Mouse (Mus musculus): ENCODE results near the gene D17H6S53E.

The D17H6S53E gene

DNA sequence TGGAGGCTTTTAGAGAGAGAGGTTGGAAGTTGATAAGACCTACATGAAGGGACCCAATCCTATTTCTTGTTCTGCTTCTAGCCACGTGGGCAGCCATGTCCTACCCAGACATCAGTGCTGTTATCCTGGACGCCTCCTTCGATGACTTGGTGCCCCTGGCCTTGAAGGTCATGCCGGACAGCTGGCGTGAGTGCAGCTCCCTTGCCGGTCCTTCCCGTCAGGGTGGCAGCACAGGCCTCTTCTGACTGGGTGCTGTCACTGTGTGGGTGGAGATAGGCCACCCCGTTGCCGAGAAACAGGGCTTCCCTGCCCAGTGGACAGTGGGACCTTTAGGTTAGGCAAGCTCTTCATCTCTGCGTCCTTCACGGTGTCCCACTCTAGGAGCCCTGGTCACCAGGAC is 25.0 kb upstream of the D17H6S53E start:
- in situ Hi-C loops (cut with MboI, MseI) = no loop called here

DNA sequence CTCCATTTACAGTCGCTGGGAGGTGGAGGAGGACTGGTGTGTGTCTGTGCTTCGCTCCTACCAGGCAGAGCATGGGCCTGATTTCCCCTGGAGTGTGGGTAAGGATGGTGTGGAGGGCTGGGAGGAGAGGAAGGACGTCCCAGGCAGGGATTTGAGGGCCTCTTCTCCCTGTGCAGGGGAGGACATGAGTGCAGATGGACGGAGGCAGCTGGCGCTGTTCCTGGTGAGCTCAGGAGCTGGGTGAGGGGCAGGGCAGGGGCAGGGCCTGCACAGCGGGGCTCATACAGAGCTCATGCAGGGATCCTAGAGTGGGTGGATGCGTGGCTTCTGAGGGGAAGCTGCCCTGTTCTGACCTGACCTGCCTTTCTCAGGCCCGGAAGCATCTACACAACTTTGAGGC is 23.9 kb upstream of the D17H6S53E start:
- in situ Hi-C loops (cut with MboI, MseI) = no loop called here

DNA sequence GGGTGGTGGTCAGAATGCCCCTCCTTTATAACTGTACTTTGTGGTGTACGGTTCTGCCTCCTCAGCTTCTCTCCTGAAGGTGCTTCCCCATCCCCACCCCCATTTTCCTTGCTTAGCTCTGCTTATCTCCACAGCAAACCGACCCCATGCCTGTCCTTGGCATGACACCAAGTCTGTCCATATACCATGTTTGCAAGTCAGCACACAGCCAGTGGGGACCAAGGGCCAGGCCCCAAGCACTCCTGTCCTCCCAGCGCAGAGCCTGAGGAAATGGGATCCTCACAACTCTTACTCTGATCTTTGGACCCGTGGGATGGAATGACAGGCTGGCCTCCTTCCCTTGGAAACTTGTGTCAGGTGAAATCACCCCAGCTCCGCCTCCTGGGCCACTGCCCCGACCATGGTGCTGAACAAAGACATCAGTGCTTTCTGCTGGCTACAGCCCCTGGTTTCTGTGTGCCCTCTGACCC is 22.9 kb upstream of the D17H6S53E start:
- in situ Hi-C loops (cut with MboI, MseI) = no loop called here

DNA sequence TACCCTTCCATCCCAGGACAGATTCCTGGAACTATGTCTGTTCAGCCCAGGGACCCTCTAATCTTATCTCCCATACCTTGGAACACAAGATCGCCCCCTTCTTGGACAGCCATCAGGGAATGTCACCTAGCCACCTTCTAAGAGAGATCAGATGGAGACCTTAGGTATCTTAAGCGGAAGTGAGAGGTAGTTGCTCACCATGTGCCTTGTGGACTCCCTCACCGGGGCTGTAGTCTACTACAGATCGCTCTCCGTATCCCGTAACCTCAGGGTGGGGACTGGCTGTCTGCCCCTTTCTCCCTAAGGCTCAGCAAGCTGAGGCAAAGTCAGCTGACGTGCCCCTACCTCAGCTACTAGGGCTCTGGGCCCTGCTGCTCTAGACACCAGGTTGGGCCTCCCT is 22.1 kb upstream of the D17H6S53E start:
- in situ Hi-C loops (cut with MboI, MseI) = no loop called here

DNA sequence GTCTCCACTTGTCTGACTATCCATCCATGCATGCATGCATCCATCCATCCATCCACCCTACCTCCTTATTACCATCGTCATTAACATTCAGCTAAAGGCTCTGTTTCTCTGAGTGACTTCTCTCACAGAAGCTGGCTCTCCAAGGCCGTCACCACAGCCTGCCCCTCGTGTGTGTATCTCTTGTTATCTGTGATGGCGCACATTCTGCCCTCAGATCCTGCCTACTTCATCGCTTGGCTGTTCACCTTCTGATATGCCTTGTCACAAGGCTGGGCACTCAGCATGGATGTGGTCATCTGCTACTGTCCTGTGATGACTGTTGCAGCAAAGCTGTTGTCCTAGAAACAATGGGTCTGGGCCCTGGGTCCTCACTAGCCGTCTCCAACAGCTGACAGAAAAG is 21.4 kb upstream of the D17H6S53E start:
- in situ Hi-C loops (cut with MboI, MseI) = loop anchor here (5.0 kb wide), 1 partner anchor 92 kb away; no protein-coding TSS in a partner anchor

DNA sequence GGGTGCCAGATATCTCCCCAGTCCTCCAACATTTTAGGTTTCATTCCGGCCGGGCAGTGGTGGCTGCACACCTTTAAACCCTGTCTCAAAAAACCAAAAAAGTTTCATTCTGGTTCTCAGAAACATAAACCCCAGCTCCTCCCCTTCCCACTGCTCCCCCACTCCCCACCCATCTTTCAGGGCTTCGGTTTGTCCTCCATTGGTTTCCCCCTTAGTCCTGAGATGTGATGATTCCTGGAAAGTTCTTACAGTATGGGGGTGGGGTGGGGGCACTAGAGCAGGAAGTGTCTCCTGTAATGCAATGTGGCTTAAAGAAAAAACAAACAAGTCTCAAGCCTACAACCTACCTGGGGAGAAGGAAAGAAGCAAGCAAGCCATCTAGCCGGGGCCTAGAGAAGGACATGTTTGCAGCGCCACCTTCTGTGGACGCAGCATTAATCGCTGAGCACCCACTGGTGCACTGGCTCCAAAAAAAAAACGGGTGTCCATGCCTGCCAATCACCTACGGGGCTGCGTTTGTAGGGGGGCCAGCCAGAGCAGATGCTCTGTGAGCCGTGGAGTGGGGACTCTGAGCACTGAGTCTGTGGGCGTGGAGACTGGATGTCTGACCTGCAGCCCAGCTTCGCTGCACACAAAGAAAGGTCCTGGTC is 20.3 kb upstream of the D17H6S53E start:
- in situ Hi-C loops (cut with MboI, MseI) = loop anchor here (5.0 kb wide), 1 partner anchor 94 kb away; no protein-coding TSS in a partner anchor

DNA sequence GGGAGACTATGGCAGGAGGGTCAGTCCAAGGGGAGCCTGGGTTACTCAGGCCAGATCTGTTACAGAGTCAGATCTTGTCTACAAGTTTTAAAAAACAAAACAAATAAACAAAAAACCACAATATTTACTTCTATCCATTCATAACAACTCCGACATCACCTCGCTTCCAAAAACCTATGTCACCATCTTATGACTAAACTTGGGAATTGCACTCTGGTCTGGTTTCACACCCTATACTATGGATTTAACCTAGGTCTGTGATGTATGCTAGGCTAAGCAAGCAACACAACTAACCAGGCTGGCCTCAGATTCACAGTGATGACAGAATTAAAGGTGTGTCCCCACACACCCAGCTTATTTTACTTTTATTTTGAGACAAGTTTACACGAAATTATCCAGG is 19.7 kb upstream of the D17H6S53E start:
- in situ Hi-C loops (cut with MboI, MseI) = loop anchor here (5.0 kb wide), 1 partner anchor 94 kb away; no protein-coding TSS in a partner anchor

DNA sequence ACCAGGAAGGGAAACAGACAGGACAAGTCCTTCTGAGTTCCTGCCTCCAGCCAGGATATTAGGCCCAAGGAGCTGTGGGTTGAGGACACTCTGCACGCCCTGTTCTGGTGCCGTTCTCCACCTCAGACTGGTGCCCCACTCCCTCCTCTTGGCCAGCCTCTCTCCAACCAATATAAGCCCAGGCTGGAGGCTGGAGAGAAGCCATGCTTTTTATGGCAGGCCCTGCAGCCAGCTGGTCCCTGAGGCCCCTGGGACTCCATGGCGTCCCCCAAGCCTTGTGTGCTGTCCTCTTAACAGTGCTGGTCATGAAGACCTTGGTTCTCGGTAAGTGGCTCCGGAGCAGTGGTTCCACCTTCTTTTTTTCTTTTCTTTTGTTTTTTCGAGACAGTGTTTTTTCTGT is 18.1 kb upstream of the D17H6S53E start, which contains the start of gene Ly6g5c:
Gene Ly6g5c (plus strand): TSS at position 183 of the 400 bp plus-strand sequence.
- in situ Hi-C loops (cut with MboI, MseI) = loop anchor here (5.0 kb wide), 1 partner anchor 96 kb away; no protein-coding TSS in a partner anchor

DNA sequence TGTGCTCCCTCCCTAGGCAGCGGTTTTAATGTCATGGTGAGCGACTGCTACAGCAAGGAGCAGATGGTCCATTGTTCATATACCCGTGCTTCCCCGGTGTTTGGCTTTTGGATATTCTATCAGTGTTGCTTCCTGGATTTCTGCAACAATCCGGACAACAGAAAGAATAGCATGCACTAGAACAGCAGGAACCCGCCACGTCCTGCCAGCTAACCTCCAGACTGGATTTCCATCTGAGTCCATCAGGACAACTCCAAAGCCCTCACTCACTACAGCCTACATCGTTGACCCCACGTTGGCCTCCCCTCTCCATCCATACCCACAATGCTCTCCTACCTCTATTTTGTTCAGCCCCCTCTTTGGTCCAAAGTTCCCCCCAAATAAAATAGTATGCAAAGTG is 14.4 kb upstream of the D17H6S53E start:
- in situ Hi-C loops (cut with MboI, MseI) = no loop called here

DNA sequence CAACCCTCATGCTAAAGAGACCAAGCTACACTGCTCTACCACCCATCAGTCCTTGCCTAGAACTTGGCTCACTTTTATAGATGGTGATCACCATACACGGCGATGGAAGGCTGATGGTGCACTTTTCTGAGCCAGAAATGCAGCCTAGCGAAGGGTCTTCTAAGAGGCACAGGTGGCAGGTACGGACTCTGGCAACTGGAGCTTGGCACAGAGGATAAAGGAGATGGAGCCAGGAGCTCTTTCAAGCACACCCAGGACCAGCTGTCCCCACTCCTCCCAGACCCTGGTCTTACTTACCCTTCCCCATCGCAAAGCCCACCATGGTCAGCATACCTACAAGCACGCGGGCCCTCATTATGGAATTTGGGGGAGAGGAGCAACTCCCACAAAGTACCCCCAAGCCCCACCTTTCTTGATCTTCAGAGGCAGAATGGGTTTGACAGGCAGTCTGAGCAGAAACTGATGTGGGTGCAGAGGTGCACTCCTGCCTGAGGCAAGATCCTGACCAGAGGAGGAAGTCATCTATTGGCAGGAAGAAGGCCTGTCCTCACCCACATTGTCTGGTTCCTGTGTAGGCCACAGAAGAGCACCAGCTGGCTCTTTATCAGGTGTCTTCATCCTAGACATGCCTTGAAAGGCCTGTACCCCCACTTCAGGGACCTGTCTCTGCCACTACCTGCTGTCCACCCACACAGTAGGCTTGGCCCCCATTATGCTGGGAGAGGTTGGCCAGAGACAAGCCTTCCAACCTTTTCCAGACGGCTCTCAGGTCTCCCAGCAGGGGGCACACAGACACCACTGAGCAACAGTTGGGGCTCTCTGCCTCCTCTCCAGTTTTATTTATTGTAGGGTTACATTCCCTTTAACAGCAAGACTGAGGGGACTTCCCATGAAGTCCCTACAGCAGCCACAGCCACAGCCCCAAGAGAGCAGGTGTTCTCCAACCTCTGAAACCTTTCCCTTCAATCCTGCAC is 10.8 kb upstream of the D17H6S53E start, which contains the start of gene Ly6g5b:
Gene Ly6g5b (minus strand): TSS at position 383 of the 974 bp plus-strand sequence.
- in situ Hi-C loops (cut with MboI, MseI) = no loop called here

DNA sequence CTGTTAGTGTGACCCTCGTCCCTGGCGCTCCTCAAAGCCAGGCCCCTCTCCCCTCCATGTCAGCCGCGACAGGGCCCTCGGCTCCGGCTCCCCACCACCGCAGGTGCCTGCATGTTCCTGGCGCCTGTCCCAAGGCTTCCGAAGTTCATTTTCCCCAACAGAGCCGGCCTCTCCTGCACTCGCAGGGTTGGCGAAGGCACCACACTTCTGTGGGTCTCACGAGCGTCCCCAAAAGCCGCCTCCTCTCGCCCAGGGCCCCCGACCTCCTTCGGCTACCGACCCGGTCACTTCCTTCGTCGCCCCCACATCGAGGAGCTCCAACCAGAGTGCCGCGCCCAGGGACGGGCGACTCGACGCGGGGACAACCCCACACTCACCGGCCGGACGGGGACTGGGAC is 5.4 kb upstream of the D17H6S53E start:
- in situ Hi-C loops (cut with MboI, MseI) = loop anchor here (5.0 kb wide), 1 partner anchor 68 kb away; no protein-coding TSS in a partner anchor

DNA sequence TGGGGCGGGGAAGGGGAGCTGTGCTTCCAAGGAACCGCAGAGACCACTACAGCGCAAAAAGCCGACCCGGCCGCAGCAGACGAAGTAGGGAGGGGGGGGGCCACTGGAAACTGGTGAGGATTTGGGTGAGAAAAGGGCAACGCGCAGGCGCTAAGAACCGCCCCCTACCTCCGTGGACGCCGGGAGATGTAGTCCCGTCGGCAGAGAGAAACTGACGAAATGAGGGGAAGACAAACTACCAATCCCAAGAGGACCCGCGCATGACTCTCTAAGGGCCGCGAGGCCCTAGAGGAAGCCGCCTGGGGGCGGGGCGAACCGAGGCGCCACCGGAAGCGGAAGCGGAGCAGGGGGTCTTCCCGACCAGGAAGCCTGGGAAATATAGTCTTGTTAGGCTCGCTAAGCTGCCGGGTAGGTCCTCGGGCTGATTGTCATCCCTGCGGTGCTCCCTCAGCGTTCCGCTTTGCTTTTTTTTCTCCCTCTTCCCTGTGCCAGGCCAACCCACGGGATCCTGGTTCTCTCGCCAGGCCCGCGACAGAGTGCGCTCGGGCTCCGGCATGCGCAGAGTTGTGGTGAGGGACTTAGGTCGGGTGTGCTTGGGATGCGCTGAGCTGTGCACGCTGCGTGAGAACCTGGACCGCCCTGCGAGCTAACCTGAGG is 4.9 kb upstream of the D17H6S53E start, which contains the start of gene Gpank1:
Gene Gpank1 (plus strand): TSS at position 313 of the 657 bp plus-strand sequence.
- in situ Hi-C loops (cut with MboI, MseI) = loop anchor here (5.0 kb wide), 1 partner anchor 69 kb away; no protein-coding TSS in a partner anchor

DNA sequence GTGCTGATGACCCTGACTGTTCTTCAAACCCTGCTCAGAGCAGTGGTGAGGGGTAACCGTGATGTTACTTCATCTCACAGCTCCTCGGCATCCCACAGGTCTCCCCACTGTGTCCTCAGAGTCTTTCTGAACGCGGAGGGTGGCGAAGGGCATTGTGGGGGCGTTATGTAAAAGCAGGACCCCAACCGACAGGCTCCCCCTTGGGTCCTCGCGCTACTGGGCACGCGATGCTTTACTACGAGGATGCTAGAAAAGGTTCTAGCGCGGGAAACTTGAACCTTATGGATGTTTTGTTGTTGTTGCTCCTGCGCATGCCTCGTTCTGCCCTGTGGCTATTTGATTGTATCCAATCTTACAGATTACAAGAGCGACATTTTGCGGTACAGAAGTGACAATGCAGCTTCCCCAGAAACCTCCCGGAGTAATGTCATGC is 4.3 kb upstream of the D17H6S53E start, which contains the start of gene Csnk2b:
Gene Csnk2b (minus strand): TSS at position 183 of the 433 bp plus-strand sequence.
- in situ Hi-C loops (cut with MboI, MseI) = loop anchor here (5.0 kb wide), 1 partner anchor 70 kb away; no protein-coding TSS in a partner anchor

DNA sequence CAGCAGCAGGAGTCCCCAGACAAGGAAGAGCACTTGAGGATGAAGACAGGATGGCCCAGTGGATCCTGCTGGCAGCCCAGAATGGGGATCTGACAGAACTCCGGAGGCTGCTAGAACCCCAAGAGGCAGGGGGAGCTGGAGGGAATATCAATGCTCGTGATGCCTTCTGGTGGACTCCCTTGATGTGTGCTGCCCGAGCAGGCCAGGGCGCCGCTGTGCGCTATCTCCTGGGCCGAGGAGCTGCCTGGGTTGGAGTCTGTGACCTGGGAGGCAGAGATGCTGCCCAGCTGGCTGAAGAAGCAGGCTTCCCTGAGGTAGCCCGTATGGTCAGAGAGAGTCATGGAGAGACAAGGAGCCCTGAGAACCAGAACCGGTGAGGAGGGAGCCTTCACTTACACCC is 2.9 kb upstream of the D17H6S53E start:
- in situ Hi-C loops (cut with MboI, MseI) = loop anchor here (5.0 kb wide), 1 partner anchor 71 kb away; no protein-coding TSS in a partner anchor

DNA sequence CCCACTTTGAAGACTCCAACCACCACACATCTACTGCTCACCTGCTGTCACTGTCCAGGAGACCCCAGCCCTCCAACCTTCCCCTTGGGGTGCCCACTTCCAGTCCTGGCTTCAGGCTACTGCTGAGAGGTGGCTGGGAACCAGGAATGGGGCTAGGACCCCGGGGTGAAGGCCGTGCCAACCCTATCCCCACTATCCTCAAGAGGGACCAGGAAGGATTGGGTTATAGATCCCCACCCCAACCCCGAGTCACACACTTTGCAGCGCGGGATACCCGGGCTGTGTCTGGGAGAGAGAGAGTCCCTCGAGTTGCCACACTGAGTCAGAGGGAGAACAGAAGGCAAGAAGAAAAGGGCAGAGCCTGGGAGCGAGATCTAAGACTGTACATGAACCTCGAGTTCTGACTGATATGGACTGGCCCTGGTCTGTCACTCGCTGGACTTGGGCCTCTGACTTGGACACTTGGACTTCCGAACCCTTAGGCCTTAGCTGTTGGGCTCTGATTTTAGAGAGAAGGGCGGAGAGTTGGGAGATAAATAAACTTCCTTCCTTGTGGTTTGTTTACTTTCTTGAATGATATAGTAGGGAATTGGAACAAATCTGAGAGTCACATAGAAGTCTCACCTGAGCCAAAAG is 1.8 kb upstream of the D17H6S53E start:
- in situ Hi-C loops (cut with MboI, MseI) = loop anchor here (5.0 kb wide), 1 partner anchor 72 kb away; no protein-coding TSS in a partner anchor

DNA sequence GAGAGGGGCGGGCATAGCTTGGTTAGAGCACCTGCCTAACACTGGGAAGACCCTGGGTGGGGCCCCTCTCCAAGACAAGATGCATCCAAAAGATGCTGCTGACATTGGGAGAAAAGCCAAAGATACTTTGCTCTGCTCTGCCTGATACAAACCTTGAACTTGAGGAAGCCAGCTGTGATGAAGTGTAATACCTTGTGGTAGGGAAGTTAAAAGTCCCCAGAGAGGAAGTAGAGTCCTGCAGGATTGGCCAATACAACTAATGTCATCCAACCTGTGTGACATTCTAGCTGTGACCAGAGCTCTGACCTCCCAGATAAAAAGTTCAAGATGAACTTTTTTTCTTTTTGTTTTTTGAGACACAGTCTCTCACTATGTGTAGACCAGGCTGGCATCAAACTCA is 1.1 kb upstream of the D17H6S53E start:
- in situ Hi-C loops (cut with MboI, MseI) = no loop called here

DNA sequence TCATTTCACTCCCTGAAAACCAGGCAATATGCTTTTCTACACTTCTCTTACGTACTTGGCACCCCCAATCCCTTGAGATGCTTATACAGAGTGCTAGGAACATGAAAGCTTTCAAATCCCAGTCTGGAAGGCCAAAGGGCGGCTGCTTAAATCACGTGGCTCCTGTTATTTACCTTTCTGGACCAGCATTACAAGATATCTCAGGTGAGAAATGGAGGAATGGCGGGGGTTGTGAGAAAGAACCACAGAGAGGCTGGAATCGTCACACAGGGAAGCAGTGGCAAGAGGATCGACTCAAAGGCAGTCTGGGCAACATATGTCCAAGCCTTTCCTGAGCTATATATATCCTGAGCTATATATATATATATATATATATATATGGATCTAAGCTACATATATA is 595 bp upstream of the D17H6S53E start:
- in situ Hi-C loops (cut with MboI, MseI) = no loop called here

DNA sequence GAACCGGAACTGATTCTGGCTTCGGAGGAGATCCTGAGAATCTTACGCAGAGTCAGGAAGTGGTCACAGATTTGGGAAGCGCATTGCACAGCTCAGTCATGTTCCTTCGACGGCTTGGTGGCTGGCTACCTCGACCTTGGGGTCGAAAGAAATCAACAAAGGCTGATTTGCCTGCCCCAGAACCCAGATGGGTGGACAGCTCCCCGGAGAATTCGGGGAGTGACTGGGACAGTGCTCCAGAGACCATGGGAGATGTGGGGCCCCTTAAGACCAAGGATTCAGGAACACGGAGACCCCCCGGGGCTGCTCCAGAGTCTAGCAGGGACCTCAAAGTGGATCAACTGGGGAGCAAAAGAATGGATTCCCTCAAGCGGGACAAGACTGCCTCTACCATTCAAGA is 844 bp downstream of the D17H6S53E start:
- in situ Hi-C loops (cut with MboI, MseI) = no loop called here

DNA sequence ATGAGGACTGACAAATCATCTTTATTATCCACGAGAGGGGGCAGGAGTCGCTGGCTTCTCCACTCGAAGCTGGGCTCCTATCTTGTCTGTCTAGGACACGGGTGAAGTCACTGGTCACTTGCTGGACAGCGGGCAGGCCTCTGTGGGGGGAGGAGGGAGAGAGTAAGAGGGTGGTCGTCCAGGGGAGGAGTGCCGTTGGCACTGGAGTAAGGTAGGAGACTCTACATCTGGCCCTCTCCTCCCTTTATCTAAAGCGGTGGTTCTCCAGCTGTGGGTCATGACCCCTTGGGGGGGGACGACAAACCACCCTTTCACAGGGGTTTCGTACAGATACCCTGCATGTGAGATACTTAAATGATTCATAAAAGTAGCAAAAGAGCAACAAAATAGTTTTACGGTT is 2.8 kb downstream of the D17H6S53E start:
- in situ Hi-C loops (cut with MboI, MseI) = no loop called here

DNA sequence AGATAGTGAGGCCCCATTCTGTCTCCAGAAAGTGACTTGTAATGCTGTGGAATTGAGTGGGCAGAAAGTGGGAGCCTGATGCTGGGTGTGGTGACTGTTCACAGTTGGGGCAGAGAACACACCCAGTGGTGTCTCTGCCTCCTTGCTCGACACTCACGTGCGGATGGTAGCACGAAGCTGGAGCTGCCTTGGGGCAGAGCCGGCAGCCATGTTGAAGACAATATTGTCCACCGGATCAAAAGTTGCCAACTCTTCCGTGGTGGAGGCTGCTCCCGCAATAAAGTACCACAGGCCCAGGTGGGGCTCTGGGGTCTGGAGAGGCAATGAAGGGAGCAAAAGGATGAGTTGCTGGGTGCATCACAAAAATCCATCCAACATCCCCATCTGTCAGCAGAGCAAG is 4.9 kb downstream of the D17H6S53E start:
- in situ Hi-C loops (cut with MboI, MseI) = no loop called here

All from regulatory T cell (primary cell).